Mouse (Mus musculus): ENCODE measurements around the gene Kat2b.
"Not testable (repeated sequence)": the region's sequence is repeated elsewhere in the genome, so short reads cannot be mapped to it uniquely, and the experiment has no call there.

The Kat2b gene

GRCm38 (mm10) chr17:53596314-53596882 is 29.7 kb downstream of the Kat2b start:
- in situ Hi-C loops (cut with MboI, MseI), result loop anchor here (10.0 to 25.0 kb wide), 3 partner anchors 88 to 1722 kb away; partner anchors contain the start of gene Sgo1

- in situ Hi-C loops (cut with MboI, MseI), result loop anchor here (10.0 to 25.0 kb wide), 3 partner anchors 88 to 1722 kb away; partner anchors contain the start of gene Sgo1
Measured at GRCm38 (mm10) chr17:53596941-53597790, 30.5 kb downstream of the Kat2b start.

GRCm38 (mm10) chr17:53598571-53598970 is 31.9 kb downstream of the Kat2b start:
- in situ Hi-C loops (cut with MboI, MseI), result loop anchor here (10.0 to 25.0 kb wide), 3 partner anchors 86 to 1724 kb away; partner anchors contain the start of gene Sgo1

GRCm38 (mm10) chr17:53603236-53603635 is 36.6 kb downstream of the Kat2b start:
- in situ Hi-C loops (cut with MboI, MseI), result not testable (repeated sequence)

- in situ Hi-C loops (cut with MboI, MseI), result not testable (repeated sequence)
Measured at GRCm38 (mm10) chr17:53606082-53606481, 39.4 kb downstream of the Kat2b start.

GRCm38 (mm10) chr17:53608924-53609323 is 42.3 kb downstream of the Kat2b start:
- in situ Hi-C loops (cut with MboI, MseI), result not testable (repeated sequence)

- in situ Hi-C loops (cut with MboI, MseI), result no loop called here
Measured at GRCm38 (mm10) chr17:53617295-53617957, 50.8 kb downstream of the Kat2b start.

- in situ Hi-C loops (cut with MboI, MseI), result no loop called here
Measured at GRCm38 (mm10) chr17:53618369-53618768, 51.7 kb downstream of the Kat2b start.

- in situ Hi-C loops (cut with MboI, MseI), result no loop called here
Measured at GRCm38 (mm10) chr17:53619391-53619790, 52.7 kb downstream of the Kat2b start.

- in situ Hi-C loops (cut with MboI, MseI), result no loop called here
Measured at GRCm38 (mm10) chr17:53620611-53621010, 54.0 kb downstream of the Kat2b start.

- in situ Hi-C loops (cut with MboI, MseI), result no loop called here
Measured at GRCm38 (mm10) chr17:53622125-53622524, 55.5 kb downstream of the Kat2b start.

- in situ Hi-C loops (cut with MboI, MseI), result no loop called here
Measured at GRCm38 (mm10) chr17:53623762-53624161, 57.1 kb downstream of the Kat2b start.

GRCm38 (mm10) chr17:53626160-53626559 is 59.5 kb downstream of the Kat2b start:
- in situ Hi-C loops (cut with MboI, MseI), result no loop called here

GRCm38 (mm10) chr17:53627497-53627896 is 60.8 kb downstream of the Kat2b start:
- in situ Hi-C loops (cut with MboI, MseI), result no loop called here

GRCm38 (mm10) chr17:53628131-53628530 is 61.5 kb downstream of the Kat2b start:
- in situ Hi-C loops (cut with MboI, MseI), result no loop called here

- in situ Hi-C loops (cut with MboI, MseI), result no loop called here
Measured at GRCm38 (mm10) chr17:53631344-53631743, 64.7 kb downstream of the Kat2b start.

GRCm38 (mm10) chr17:53643360-53643759 is 76.7 kb downstream of the Kat2b start:
- in situ Hi-C loops (cut with MboI, MseI), result no loop called here

GRCm38 (mm10) chr17:53650251-53650661 is 83.6 kb downstream of the Kat2b start:
- in situ Hi-C loops (cut with MboI, MseI), result no loop called here

- in situ Hi-C loops (cut with MboI, MseI), result no loop called here
Measured at GRCm38 (mm10) chr17:53654596-53654995, 87.9 kb downstream of the Kat2b start.

GRCm38 (mm10) chr17:53655081-53655480 is 88.4 kb downstream of the Kat2b start:
- in situ Hi-C loops (cut with MboI, MseI), result no loop called here

GRCm38 (mm10) chr17:53655959-53656358 is 89.3 kb downstream of the Kat2b start:
- in situ Hi-C loops (cut with MboI, MseI), result no loop called here

- in situ Hi-C loops (cut with MboI, MseI), result no loop called here
Measured at GRCm38 (mm10) chr17:53656369-53656860, 89.8 kb downstream of the Kat2b start.
